Mouse (Mus musculus) C2C12 (cell line): ENCODE measurements around the gene Klhl26. TPM values are rescaled to one million over a fixed set of nuclear protein-coding genes. Genes with fewer than 3 reads are reported as not detected.

Source experiments
- H3K27me3 ChIP-seq: one replicate; pipeline ENCODE4 v1.6.1; 2011; ENCODE audit not compliant: control insufficient read depth, insufficient read depth, insufficient read length
- H3K36me3 ChIP-seq: one replicate; pipeline ENCODE4 v1.6.1; 2011; ENCODE audit not compliant: control insufficient read depth, insufficient read depth
- H3K4me3 ChIP-seq: one replicate; pipeline ENCODE4 v1.5.1; 2011; ENCODE audit warnings: mild to moderate bottlenecking, control low read depth; ENCODE audit not compliant: poor library complexity, insufficient read depth, severe bottlenecking
- H3K79me2 ChIP-seq: one replicate; pipeline ENCODE4 v1.6.1; 2011; ENCODE audit not compliant: control insufficient read depth, insufficient read depth
- H3K79me3 ChIP-seq: one replicate; pipeline ENCODE4 v1.6.1; 2011; ENCODE audit warnings: low read depth, control low read depth
- H3ac ChIP-seq: one replicate; pipeline ENCODE3; 2011; ENCODE audit warnings: low read depth; ENCODE audit not compliant: control insufficient read depth, insufficient read length
- CEBPB ChIP-seq: IDR thresholded peaks from one replicate; pipeline ENCODE4 v1.6.1; 2011; ENCODE audit warnings: low read depth, mild to moderate bottlenecking, control low read depth, moderate library complexity
- CTCF ChIP-seq: IDR thresholded peaks from one replicate; pipeline ENCODE4 v1.5.1; 2011; ENCODE audit not compliant: control insufficient read depth, insufficient read depth, insufficient read length
- FOSL1 ChIP-seq: IDR thresholded peaks from one replicate; pipeline ENCODE4 v1.8.0; 2011; ENCODE audit warnings: mild to moderate bottlenecking, low read length; ENCODE audit not compliant: poor library complexity, insufficient read depth, severe bottlenecking
- MAX ChIP-seq: IDR thresholded peaks from one replicate; pipeline ENCODE4 v1.6.1; 2011; ENCODE audit warnings: mild to moderate bottlenecking, control low read depth
- MYOD1 ChIP-seq: IDR thresholded peaks from one replicate; pipeline ENCODE4 v1.6.1; 2011; ENCODE audit warnings: low read depth; ENCODE audit not compliant: control insufficient read depth, insufficient read length
- MYOG ChIP-seq: IDR thresholded peaks from one replicate; pipeline ENCODE4 v1.6.1; 2011; ENCODE audit not compliant: control insufficient read depth, insufficient read length; ENCODE audit errors: extremely low read depth
- USF1 ChIP-seq: IDR thresholded peaks from one replicate; pipeline ENCODE4 v1.6.1; 2011; ENCODE audit warnings: low read depth, mild to moderate bottlenecking, control low read depth, moderate library complexity
- polyA plus RNA-seq: library from polyadenylated mRNA; unstranded; fragments of >200 nt; fragmentation: generic; extraction: Trizol; gene quantifications from one replicate; pipeline ENCODE4 v1.2.1, GENCODE M21; 2012; ENCODE audit warnings: missing spikeins

Gene Klhl26
- polyA plus RNA-seq, 1 experiment, result 34.4 TPM

DNA sequence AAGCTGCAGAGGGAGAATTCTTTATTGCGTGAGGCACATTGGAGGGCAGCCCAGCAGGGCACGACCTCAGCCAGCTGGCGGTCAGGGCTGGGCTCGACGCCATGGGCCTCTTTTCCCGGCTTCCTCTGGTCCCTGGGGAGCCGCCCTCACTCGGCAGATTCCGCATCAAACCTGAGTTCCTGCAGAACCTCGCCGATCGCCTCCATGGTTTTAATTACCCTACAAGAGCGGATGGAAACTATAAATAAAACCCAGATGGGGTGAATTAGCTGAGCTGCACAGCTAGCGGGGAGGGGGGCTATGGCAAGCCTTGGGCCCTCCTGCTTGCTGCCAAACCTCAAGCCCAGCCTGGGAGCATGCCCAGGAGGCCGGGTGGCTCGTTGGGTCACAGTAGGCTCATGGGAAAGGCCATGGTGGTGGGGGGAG, 27.5 kb upstream of the Klhl26 start:
- no peak overlapping the region for H3ac ChIP-seq
- H3K4me3 ChIP-seq, result peak overlapping the region; percentile 14
- H3K79me3 ChIP-seq, result peaks cover 24% of the 10 kb centered on the region
- H3K36me3 ChIP-seq, result peaks cover 35% of the 10 kb centered on the region
- no peaks in the 10 kb centered on the region for H3K27me3 ChIP-seq
- peaks cover 33% of the 10 kb centered on the region for H3K79me2 ChIP-seq
- peak; percentile 29 for TF ChIP-seq MYOD1
- TF ChIP-seq FOSL1, result no peak
- no peak for TF ChIP-seq CEBPB

DNA sequence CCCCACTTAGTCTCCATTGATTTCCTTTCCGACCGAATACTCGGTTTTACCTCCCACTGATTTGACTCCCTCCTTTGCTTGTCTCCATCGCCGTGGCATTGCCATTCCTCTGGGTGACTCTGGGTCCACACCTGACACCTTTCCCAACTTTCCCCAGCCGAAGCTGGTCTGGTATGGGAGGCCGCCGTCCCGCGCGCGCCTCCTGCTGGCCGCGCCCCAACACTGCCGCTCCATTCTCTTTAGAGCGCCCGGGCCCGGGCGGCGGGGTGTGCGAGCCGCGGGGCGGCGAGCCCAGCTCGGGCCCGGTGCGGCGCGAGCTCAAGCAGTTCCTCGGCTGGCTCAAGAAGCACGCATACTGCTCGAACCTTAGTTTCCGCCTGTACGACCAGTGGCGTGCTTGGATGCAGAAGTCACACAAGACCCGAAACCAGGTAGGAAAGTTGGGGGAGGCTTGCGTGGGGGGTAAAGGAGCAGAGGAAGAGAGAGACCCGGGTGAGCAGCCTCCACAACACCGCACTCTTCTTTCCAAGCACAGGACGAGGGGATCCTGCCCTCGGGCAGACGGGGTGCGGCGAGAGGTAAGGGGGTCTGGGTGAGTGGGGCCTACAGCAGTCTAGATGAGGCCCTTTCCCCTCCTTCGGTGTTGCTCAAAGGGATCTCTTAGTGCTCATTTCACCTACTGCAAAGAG, 26.4 kb upstream of the Klhl26 start:
- Histone ChIP-seq H3K79me2 (peaks cover 30% of the 10 kb centered on the region), H3ac (peak overlapping the region; percentile 48), H3K79me3 (peaks cover 14% of the 10 kb centered on the region), H3K36me3 (peaks cover 25% of the 10 kb centered on the region), H3K4me3 (no peak overlapping the region), H3K27me3 (no peaks in the 10 kb centered on the region)
- TF ChIP-seq MYOG (no peak), USF1 (no peak), CEBPB (no peak), MYOD1 (no peak), CTCF (peak; percentile 94), MAX (no peak), FOSL1 (no peak)

GRCm38 (mm10) chr8:70502540-70502939, 25.8 kb upstream of the Klhl26 start:
- Histone ChIP-seq H3K79me2 (peaks cover 29% of the 10 kb centered on the region), H3K4me3 (no peak overlapping the region), H3ac (no peak overlapping the region), H3K27me3 (no peaks in the 10 kb centered on the region), H3K36me3 (peaks cover 18% of the 10 kb centered on the region), H3K79me3 (peaks cover 11% of the 10 kb centered on the region)
- TF ChIP-seq USF1, result no peak

DNA sequence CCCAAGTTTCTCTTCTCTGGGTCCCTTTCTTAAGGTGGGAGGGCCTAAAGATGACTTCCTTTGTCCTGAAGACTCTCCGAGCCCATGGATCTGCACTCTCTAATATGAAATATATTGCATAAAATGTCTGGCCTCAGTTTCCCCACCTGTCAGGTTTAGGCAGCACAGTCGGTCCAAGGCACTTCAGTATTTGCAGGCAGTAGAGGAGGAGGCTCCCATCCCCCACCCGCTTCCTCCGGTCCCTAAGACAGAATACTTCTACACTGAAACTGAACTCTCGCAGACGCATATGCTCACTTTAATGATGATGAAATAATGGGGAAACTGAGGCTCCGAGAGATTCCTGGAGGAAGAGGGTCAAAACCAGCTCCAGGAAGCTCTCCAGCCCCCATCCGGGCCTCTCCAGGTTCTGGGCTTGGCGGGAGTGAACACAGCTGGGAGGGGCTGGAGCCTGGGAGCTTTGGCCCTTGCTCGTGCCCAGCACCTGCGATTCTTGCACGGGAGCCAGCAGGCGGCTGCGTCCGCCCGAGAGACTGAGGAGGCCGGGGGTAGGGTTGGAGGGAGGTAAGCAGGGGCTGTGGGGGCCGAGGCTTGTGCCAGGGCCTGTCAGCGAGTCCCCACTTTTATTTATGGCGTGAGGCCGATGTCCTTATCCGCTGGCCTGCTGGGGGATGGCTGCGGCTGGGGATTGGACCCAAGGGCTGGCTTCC, 25.2 kb upstream of the Klhl26 start:
- peaks cover 12% of the 10 kb centered on the region for H3K36me3 ChIP-seq
- H3K79me2 ChIP-seq, result peaks cover 29% of the 10 kb centered on the region
- TF ChIP-seq MYOG (no peak), FOSL1 (no peak), MYOD1 (no peak), USF1 (no peak), CTCF (no peak), CEBPB (no peak), MAX (no peak)
- H3K79me3 ChIP-seq, result peaks cover 15% of the 10 kb centered on the region
- H3K4me3 ChIP-seq, result no peak overlapping the region
- H3K27me3 ChIP-seq, result no peaks in the 10 kb centered on the region
- H3ac ChIP-seq, result no peak overlapping the region

DNA sequence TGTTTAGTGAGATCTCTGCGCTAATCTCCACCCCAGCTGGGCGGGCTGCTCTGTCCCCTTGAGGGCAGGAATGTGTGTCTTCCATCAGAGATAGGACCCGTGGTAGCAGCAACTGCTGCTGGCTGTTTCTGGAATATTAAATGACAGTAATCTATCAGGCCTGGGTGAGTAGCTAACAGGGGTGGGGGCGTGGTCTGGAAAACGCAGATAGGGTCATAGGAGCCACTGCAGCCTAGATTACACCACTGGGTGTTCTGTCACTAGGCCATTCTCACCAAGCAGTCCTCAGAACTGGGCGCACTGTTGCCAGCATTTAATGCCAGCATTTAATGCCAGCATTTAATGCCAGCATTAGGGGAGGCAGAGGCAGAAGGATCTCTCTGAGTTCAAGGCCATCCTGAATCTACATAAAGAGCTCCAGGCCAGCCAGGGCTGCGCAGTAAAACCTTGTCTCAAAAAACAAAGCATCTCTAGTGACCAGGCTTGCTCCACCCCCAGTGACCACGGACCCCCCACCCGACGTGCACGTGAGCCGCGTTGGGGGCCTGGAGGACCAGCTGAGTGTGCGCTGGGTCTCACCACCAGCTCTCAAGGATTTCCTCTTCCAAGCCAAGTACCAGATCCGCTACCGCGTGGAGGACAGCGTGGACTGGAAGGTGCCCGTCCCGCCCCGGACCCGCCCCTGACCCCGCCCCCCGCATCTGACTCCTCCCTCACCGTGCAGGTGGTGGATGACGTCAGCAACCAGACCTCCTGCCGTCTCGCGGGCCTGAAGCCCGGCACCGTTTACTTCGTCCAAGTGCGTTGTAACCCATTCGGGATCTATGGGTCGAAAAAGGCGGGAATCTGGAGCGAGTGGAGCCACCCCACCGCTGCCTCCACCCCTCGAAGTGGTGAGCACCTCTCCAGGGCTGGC, 23.9 kb upstream of the Klhl26 start:
- H3K79me2 ChIP-seq, result peaks cover 37% of the 10 kb centered on the region
- no peak overlapping the region for H3K4me3 ChIP-seq
- no peaks in the 10 kb centered on the region for H3K27me3 ChIP-seq
- peaks cover 12% of the 10 kb centered on the region for H3K36me3 ChIP-seq
- TF ChIP-seq CTCF (no peak), FOSL1 (no peak), USF1 (no peak), MYOG (no peak), MYOD1 (no peak), CEBPB (no peak), MAX (no peak)
- peaks cover 19% of the 10 kb centered on the region for H3K79me3 ChIP-seq
- H3ac ChIP-seq, result no peak overlapping the region

GRCm38 (mm10) chr8:70495771-70496062, 18.9 kb upstream of the Klhl26 start:
- Histone ChIP-seq H3ac (no peak overlapping the region), H3K36me3 (peaks cover 6% of the 10 kb centered on the region), H3K4me3 (no peak overlapping the region), H3K27me3 (no peaks in the 10 kb centered on the region), H3K79me3 (peaks cover 23% of the 10 kb centered on the region), H3K79me2 (peaks cover 53% of the 10 kb centered on the region)
- no peak for TF ChIP-seq FOSL1
- no peak for TF ChIP-seq CTCF
- TF ChIP-seq CEBPB, result no peak
- no peak for TF ChIP-seq MYOD1
- no peak for TF ChIP-seq MYOG
- TF ChIP-seq USF1, result no peak
- no peak for TF ChIP-seq MAX
